Mouse (Mus musculus) G1E (cell line): ENCODE measurements around the gene Amotl2.

Source experiments
- CTCF ChIP-seq: IDR thresholded peaks from 2 replicates; pipeline ENCODE4 v1.5.1; 2012; ENCODE audit warnings: low read depth, low read length, inconsistent platforms, mixed read lengths
- TAL1 ChIP-seq: conservative IDR thresholded peaks from 2 replicates; pipeline ENCODE4 v1.6.1; 2012; ENCODE audit warnings: low read depth, low read length, inconsistent platforms, mixed read lengths

- TF ChIP-seq TAL1 (no peak), CTCF (no peak)
These were observed 20.9 kb downstream of the Amotl2 start for GRCm38 (mm10) chr9:102737405-102737804.
